Mouse (Mus musculus) embryonic fibroblast, embryonic 13.5 days (primary cell): ENCODE measurements around the gene Gm11733.

Experiments
- CTCF ChIP-seq: IDR thresholded peaks from 2 replicates; pipeline ENCODE4 v1.5.1; 2011; ENCODE audit warnings: mild to moderate bottlenecking, control low read depth, low read length, moderate library complexity, borderline replicate concordance; ENCODE audit not compliant: insufficient read depth
- POLR2A ChIP-seq: IDR thresholded peaks from 2 replicates; pipeline ENCODE4 v1.6.1; 2011; ENCODE audit warnings: low read depth, mild to moderate bottlenecking, control low read depth, low read length, moderate library complexity

DNA sequence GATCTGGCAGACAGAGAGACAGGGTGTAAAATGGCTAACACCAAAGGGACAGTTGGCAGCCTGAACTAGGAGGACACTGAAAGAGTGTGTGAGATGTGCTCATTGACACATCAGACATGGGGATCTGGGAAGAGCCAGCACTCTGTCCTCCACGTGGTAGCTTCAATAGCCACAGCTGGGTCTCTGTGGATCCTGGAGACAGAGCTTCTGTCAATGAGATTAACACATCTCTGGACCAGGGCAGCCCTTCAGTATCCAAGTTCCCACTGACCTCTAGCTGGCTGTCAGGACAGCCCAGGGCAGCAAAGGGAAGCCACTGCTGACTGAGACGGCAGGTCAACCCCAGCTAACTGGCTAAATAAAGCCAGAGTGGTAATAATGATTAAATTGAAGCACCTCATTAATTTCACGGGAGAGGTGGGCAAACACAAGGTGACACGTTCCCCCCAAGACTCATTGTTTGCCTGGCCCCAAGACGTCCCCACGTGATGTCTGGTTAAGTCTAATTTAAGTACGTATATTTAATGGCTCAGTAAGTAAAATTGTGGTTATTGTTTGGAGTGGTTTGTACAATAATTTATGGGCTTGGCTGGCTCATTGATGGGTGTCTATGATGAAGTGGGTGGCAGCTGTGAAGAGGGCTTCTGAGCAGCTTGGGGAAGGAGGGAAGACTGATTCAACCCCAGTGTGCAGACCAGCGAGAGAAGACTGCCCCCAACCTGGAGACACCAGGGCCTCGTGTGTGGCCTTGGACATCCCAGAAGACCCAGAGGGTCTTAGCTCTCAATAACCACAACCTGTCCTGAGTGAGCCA is 51.5 kb downstream of the Gm11733 start:
- TF ChIP-seq CTCF (no peak), POLR2A (no peak)
